Mouse (Mus musculus) effector memory CD4-positive, alpha-beta T cell, adult 5 months (primary cell): ENCODE results near the gene Ormdl1. TPM values are rescaled to one million over a fixed set of nuclear protein-coding genes. Genes with fewer than 3 reads are reported as not detected.

Experiments
- polyA plus RNA-seq: library from polyadenylated mRNA; unstranded; fragments of 100-300 nt; shearing (Covaris generic); gene quantifications from one replicate; pipeline ENCODE4 v1.2.1, GENCODE M21; 2017

Ormdl1 gene
- 38.8 TPM for polyA plus RNA-seq

DNA sequence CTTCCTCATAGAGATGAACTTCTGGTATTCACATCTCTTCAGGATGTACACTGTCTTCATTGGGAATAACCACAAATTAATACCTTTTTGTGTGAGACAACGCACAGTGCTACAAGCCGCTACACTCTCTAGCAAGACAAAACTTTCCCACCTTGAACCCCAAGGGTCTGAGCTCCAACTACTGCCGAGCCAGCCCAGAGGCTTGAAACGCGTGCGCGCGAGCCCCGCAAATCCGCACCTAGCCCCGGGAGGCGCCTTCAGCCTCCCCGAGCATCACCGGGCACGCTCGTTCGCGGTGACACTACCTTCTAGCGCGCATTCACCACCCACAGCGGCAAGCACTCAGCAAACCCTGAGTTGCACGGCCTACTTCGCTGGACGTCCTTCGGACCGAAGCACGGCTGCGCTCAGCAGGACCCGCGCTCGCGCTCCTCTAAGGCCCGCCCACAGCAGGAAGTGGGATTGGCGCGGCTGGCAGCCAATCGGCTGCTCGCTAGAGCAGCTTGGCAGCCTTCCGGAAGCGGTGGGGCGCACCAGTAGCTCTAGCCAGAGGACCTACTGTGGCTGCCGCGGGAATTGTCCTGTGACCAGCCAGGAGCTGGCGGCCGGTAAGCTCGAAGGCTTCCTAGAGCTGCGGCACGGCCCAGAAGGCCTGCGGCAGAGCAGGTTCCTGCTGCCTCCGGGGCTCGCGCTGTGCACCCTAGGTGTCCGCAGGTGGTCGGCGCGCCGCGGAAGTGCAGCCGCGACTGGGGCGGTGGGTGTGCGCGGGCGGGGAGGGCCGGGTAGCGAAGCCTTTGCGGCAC, at the start of gene Ormdl1, which contains the start of the genes Pms1 and Gm28778:
Ormdl1 (plus strand) TSS at position 515 of the 803 bp plus-strand sequence.
Pms1 (minus strand) TSS at position 438 of the 803 bp plus-strand sequence.
Gm28778 (plus strand) TSS at position 531 of the 803 bp plus-strand sequence.

DNA sequence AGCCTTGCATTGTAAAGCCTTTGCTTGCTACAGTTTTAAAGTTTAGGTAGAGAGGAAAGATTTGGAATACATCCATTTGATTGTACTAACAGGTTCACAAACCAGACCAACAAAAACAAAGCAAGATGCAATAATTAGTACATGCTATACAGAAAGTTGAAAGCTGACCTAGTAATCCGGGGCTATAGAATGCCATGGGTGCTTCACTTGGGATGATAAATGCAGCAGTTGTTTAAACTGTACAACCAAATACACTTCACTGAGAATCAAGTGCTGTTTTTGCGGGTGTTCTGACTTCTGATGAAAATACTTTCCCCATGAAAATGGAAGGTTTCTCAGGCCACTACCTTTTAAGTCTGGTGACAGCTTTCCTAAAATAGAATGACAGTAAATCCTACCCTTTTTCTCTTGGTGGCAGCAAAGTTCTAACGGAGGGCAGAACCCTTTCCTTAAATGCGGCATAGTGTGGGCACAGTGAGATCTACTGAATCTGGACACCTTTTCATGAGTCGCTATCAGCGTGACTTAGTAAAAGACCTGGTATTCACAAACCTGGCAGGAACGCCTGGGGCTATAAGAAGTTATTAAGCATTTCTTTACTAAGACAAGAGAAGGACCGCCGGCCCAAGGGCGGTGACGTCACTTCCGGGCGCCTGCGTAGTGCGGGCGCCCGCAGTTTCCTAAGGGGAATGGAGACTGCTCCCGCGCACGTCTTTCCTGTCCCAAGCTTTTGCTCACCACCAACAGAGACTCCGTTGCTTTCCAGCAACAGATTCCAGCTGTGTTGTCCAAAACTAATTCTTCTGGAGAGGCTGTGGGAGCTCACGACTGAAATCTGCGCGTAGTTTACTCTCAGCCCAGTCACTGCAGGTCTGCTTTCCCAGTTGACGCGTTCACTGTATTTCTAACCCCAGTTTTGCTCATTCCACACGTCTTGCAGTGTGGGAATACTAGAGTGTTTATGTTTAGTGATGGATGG, 16.4 kb downstream of the Ormdl1 start, which contains the start of gene Osgepl1:
Osgepl1 (plus strand) TSS at position 636 of the 979 bp plus-strand sequence.

DNA sequence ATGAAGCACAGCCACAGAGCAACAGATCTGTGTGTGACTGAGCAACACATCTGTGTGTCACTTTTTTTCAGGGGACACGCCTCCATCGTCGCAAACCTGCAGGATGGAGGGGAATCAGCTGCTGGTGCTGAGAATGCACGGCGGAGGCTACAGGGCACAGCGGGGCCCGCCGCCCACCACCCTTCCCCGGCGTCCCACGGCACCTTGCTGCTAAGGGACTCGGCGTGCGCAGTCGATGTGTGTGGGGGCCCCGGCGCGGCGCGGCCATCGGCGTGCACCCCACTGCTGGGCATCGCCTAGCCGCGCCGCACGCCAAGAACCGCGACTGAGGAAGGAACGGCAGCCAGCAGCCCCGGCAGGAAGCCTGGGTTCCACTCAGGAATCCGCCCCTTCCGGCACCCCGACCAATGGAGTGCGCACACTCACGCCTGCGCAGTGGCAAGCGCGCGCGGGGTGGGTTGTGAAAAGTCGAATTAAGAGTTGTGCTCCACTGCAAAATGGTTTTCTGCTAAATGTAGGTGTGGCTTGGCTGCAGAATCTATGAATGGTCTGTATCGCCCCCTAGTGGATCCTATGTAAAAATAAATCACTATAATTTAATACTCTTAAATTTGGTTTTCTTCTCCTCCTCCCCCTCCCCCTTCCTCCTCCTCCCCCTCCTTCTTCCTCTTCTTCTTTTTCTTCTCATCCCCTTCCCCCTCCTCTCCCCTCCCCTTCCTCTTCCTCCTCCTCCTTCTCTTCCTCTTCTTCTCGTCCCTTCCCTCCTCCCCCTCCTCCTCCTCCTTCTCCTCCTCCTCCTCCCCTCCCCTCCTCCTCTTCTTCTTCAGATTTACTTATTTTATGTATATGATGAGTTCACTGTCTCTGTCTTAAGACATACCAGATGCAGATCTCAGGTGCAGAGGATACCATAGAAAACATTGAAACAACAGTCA, 55.7 kb downstream of the Ormdl1 start, which contains the start of the genes Asdurf, Gm28551 and Asnsd1:
Asdurf (minus strand) TSS at position 293 of the 935 bp plus-strand sequence.
Gm28551 (minus strand) TSS at position 341 of the 935 bp plus-strand sequence.
Asnsd1 (minus strand) TSS at position 426 of the 935 bp plus-strand sequence.

Other genes starting within 250 kb of the Ormdl1 start
- gene Mstn, start 235.5 kb upstream of the Ormdl1 start, polyA plus RNA-seq, result not detected
- not detected for gene 1700019A02Rik, start 109.5 kb upstream of the Ormdl1 start, polyA plus RNA-seq
- 15.4 TPM for gene Pms1, start 77 bp upstream of the Ormdl1 start, polyA plus RNA-seq
- gene Gm28778, start within 50 bp of the Ormdl1 start, polyA plus RNA-seq, result not detected
- gene Osgepl1, start 16.5 kb downstream of the Ormdl1 start, polyA plus RNA-seq, result 11.5 TPM
- not detected for gene Asdurf, start 55.5 kb downstream of the Ormdl1 start, polyA plus RNA-seq
- gene Gm28551, start 55.6 kb downstream of the Ormdl1 start, polyA plus RNA-seq, result 0.12 TPM
- 48.8 TPM for gene Asnsd1, start 55.7 kb downstream of the Ormdl1 start, polyA plus RNA-seq